Mouse (Mus musculus) ES-Bruce4 (cell line): ENCODE results near the gene Tor1aip2. TPM values are rescaled to one million over a fixed set of nuclear protein-coding genes. Genes with fewer than 3 reads are reported as not detected.

Experiments
- H3K27ac ChIP-seq: 2 replicates; pipeline ENCODE4 v1.5.1; 2012; ENCODE audit warnings: low read length, inconsistent platforms; ENCODE audit not compliant: insufficient read depth
- H3K27me3 ChIP-seq: 2 replicates; pipeline ENCODE4 v1.6.1; 2012; ENCODE audit warnings: mild to moderate bottlenecking, low read length, inconsistent platforms; ENCODE audit not compliant: control insufficient read depth, poor library complexity, insufficient read depth, severe bottlenecking
- H3K36me3 ChIP-seq: 2 replicates; pipeline ENCODE4 v1.6.1; 2012; ENCODE audit warnings: inconsistent platforms, mild to moderate bottlenecking, low read length, moderate library complexity; ENCODE audit not compliant: control insufficient read depth, poor library complexity, insufficient read depth, severe bottlenecking
- H3K4me1 ChIP-seq: one replicate; pipeline ENCODE4 v1.8.1; 2011; ENCODE audit warnings: low read length; ENCODE audit not compliant: control insufficient read depth, insufficient read depth
- H3K4me3 ChIP-seq: 2 replicates; pipeline ENCODE4 v1.5.1; 2011; ENCODE audit warnings: low read depth, mild to moderate bottlenecking, low read length
- H3K9ac ChIP-seq: 2 replicates; pipeline ENCODE4 v1.6.1; 2012; ENCODE audit warnings: low read depth, mild to moderate bottlenecking, inconsistent platforms; ENCODE audit not compliant: poor library complexity, severe bottlenecking
- H3K9me3 ChIP-seq: replicated peaks from 2 replicates; pipeline ENCODE4 v1.6.1; 2012; ENCODE audit warnings: mild to moderate bottlenecking, low read length, inconsistent platforms; ENCODE audit not compliant: control insufficient read depth, poor library complexity, insufficient read depth, severe bottlenecking
- CTCF ChIP-seq: IDR thresholded peaks from one replicate; pipeline ENCODE4 v1.8.1; 2011; ENCODE audit warnings: low read depth, low read length
- EP300 ChIP-seq: IDR thresholded peaks from 2 replicates; pipeline ENCODE4 v1.6.1; 2011; ENCODE audit warnings: low read depth, low read length; ENCODE audit not compliant: insufficient read depth
- POLR2A ChIP-seq: IDR thresholded peaks from one replicate; pipeline ENCODE4 v1.8.1; 2011; ENCODE audit warnings: low read length; ENCODE audit not compliant: insufficient read depth
- polyA plus RNA-seq: library from polyadenylated mRNA; stranded (reverse); fragments of >200 nt; gene quantifications from 2 replicates; pipeline ENCODE4 v1.2.4, GENCODE M21; 2011; ENCODE audit warnings: low read depth; ENCODE audit not compliant: missing spikeins, insufficient read depth, insufficient read length

The Tor1aip2 gene
- polyA plus RNA-seq, 1 experiment = 178 TPM

GRCm38 (mm10) chr1:156044211-156044611, 9.0 kb downstream of the Tor1aip2 start:
- H3K27ac ChIP-seq = no peak overlapping the region
- no peak overlapping the region for H3K9ac ChIP-seq
- no peak overlapping the region for H3K4me3 ChIP-seq
- H3K36me3 ChIP-seq = peaks cover 52% of the 10 kb centered on the region
- TF ChIP-seq POLR2A = no peak
- no peak for TF ChIP-seq EP300
- no peak for TF ChIP-seq CTCF
- H3K27me3 ChIP-seq = no peaks in the 10 kb centered on the region
- H3K9me3 ChIP-seq = no peaks in the 10 kb centered on the region
- no peaks in the 10 kb centered on the region for H3K4me1 ChIP-seq

GRCm38 (mm10) chr1:156046688-156047087, 11.5 kb downstream of the Tor1aip2 start:
- no peak overlapping the region for H3K4me3 ChIP-seq
- no peak overlapping the region for H3K9ac ChIP-seq
- no peak overlapping the region for H3K27ac ChIP-seq
- no peaks in the 10 kb centered on the region for H3K9me3 ChIP-seq
- H3K36me3 ChIP-seq = peaks cover 73% of the 10 kb centered on the region
- H3K27me3 ChIP-seq = no peaks in the 10 kb centered on the region
- H3K4me1 ChIP-seq = peaks cover 4% of the 10 kb centered on the region
- TF ChIP-seq CTCF (no peak), EP300 (no peak), POLR2A (no peak)

GRCm38 (mm10) chr1:156058207-156058606, 23.0 kb downstream of the Tor1aip2 start:
- no peak overlapping the region for H3K4me3 ChIP-seq
- no peak for TF ChIP-seq CTCF
- TF ChIP-seq EP300 = no peak
- TF ChIP-seq POLR2A = no peak
- H3K27me3 ChIP-seq = no peaks in the 10 kb centered on the region
- H3K9me3 ChIP-seq = no peaks in the 10 kb centered on the region
- no peaks in the 10 kb centered on the region for H3K4me1 ChIP-seq
- H3K9ac ChIP-seq = no peak overlapping the region
- no peak overlapping the region for H3K27ac ChIP-seq
- H3K36me3 ChIP-seq = peaks cover 37% of the 10 kb centered on the region

- TF ChIP-seq EP300 (no peak), CTCF (no peak), POLR2A (no peak)
- Histone ChIP-seq H3K9ac (no peak overlapping the region), H3K36me3 (peaks cover 36% of the 10 kb centered on the region), H3K4me1 (no peaks in the 10 kb centered on the region), H3K27ac (no peak overlapping the region), H3K27me3 (no peaks in the 10 kb centered on the region), H3K4me3 (no peak overlapping the region), H3K9me3 (no peaks in the 10 kb centered on the region)
Measured at GRCm38 (mm10) chr1:156062193-156062592, 27.0 kb downstream of the Tor1aip2 start.

- Histone ChIP-seq H3K27me3 (no peaks in the 10 kb centered on the region), H3K36me3 (peaks cover 29% of the 10 kb centered on the region), H3K4me3 (no peak overlapping the region), H3K4me1 (peaks cover 2% of the 10 kb centered on the region), H3K9me3 (no peaks in the 10 kb centered on the region), H3K9ac (no peak overlapping the region), H3K27ac (no peak overlapping the region)
- TF ChIP-seq EP300 (no peak), CTCF (no peak), POLR2A (no peak)
Measured at GRCm38 (mm10) chr1:156066133-156066532, 30.9 kb downstream of the Tor1aip2 start.

GRCm38 (mm10) chr1:156070106-156070505, 34.9 kb downstream of the Tor1aip2 start:
- peaks cover 1% of the 10 kb centered on the region; the same call in 1 of the 2 replicates for H3K36me3 ChIP-seq
- no peaks in the 10 kb centered on the region for H3K9me3 ChIP-seq
- TF ChIP-seq CTCF (no peak), EP300 (no peak), POLR2A (no peak)
- peaks cover 5% of the 10 kb centered on the region for H3K4me1 ChIP-seq
- H3K9ac ChIP-seq = no peak overlapping the region
- no peak overlapping the region for H3K27ac ChIP-seq
- no peak overlapping the region for H3K4me3 ChIP-seq
- no peaks in the 10 kb centered on the region for H3K27me3 ChIP-seq
